Mouse (Mus musculus): ENCODE data around the gene Rilp.
A peak's percentile ranks its signal among the peaks of the same experiment; 100 is the strongest.
"Not testable (repeated sequence)": the region's sequence is repeated elsewhere in the genome, so short reads cannot be mapped to it uniquely, and the experiment has no call there.

Gene Rilp

DNA sequence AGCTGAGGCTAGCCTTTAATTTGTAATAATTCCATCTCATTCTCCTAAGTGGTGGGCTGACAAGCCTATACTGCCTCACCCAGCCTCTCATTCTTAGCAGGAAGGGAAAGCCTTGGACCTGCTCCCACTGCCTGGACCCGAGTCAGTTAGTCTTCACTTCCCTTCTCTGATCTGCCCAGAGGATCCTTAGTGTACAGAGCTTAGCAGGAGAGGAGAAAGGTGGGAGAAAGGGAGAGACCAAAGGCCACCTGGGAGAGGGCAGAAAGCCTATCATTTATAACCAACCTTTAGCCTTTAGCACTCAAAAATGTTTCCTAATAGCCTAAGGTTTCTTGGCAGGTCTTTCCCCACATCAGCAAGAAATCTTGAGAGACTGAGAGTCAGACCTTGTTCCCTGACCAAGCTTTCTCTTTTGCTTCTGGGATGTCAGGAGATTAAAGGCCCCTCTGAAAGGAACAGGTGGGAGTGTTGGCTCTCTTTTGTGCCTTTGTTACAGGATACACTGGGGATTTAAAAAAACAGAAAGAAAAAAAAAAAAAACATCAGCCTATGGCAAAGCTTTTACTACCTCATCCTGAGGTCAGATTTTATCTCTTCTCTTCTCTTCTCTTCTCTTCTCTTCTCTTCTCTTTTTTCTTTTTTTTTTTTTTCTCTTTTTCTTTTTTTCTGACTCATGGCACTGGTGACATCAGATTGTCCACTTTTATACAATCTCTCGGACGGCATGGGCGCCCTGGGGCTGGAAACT is 24.6 kb downstream of the Rilp start:
- peak; percentile 48 to 50 for DNase-seq

DNA sequence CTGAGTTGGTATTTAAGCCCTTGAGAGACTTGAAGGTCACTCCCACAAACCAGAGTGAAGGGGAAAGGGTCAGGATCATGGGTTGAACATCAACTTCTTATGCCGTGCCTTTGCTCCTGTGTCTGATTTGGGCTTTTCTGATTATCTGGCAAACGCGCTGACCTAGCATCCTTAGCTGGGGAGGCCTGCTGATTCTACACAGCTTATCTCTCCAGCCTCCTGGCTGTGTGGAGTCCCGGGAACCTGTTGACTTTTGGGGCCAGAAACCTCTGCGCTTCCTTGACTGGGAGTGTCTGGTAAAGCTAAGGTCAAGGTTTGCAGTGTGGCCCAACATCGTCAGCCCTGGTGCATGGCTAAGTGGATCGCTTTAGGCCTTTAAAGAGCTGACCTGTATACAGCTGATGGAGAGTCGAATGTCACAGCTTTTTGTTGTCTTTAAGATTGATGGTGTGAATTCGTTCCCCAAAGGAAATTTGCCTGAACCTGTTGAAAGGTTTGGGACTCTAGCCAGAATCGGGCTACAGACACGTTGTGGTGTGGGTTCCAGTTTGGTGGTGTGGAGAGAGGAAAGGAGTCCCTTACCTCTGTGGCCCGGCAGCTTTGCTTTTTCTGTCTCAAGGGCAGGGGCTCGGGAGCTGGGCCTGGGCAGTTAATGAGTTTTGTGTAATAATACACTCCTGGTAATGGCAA is 25.4 kb downstream of the Rilp start:
- DNase-seq: peak; percentile 24 to 49

DNA sequence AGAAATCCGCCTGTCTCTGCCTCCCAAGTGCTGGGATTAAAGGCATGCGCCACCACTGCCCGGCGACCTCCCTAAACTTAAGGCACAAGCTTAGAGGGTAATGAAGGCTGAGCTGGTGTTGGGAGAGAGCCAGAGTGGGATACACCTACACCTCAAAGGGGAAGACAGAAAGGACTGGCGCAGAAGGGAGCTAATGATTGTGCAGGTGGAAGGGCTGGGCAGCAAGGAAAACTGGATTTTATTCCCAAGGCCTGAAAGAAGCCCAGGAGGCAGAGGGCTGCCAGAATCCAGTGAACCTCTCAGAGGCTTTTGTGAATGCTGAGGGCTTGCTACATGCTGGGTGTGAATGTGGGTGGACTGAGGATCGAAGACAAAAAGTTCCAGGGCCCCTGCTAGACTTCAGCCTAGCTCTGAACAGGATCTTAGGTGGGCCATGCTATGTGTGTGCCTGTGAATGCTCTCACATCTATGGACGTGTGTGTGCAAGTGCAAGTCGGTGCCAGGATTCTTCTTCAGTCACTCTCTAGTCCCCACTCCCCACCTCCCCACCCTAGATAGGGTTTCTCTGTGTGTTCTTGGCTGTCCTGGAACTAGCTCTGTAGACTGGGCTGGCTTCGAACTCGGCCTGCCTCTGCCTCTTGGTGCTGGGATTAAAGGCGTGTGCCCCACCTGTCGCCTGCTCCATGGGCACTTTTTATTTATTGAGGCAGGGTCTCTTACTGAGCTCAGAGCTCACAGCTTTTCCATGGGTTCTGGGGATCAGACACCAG is 26.5 kb downstream of the Rilp start:
- DNase-seq: no peak

DNA sequence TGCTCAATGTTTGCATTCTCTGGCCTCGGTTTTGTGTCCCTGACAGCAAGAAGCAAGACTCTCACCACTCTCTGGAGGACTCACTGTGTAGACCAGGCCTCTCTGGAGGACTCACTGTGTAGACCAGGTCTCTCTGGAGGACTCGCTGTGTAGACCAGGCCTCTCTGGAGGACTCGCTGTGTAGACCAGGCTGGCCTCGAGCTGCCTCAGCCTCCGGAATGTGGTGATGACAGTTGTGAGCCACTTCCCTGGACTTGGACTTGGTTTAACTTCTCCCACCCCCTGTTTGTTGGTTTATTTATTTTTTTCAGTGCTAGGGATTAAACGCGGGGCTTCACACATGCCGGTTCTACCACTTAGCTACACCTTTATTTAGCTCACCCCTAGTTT is 27.1 kb downstream of the Rilp start:
- DNase-seq: no peak

DNA sequence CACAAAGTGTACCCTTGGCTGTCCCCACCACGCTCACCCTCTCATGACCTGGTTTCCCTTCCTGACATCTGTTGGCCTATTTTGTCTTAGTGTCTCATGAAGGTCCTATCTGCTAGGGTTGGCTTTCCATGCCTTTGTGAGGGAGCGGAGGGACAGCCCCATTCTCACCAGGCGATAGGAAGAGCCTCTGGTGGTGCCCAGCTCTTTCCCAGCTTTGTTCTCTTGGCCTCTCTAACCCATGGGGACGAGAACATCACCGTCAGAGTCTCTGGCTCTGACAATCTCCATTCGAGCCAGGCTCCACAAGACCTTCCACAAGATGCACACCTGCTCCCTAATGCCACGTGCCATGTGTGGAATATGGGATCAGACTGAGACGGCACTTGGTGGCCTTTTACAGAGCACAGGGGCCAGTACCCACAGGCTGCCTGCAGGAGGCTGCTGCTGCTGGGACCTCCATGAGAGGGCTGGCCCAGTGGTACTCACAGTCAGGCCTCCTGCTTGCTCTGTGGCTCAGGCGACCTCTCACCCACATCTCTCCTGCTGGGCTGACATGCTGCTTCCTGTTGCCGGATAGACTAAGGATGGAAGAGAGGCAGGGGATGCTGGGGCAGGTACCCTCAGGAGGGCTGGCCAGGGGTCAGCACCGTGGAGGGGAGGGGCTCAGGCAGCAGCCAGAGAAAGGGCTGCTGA is 27.7 kb downstream of the Rilp start:
- DNase-seq: peak; percentile 53 to 64

DNA sequence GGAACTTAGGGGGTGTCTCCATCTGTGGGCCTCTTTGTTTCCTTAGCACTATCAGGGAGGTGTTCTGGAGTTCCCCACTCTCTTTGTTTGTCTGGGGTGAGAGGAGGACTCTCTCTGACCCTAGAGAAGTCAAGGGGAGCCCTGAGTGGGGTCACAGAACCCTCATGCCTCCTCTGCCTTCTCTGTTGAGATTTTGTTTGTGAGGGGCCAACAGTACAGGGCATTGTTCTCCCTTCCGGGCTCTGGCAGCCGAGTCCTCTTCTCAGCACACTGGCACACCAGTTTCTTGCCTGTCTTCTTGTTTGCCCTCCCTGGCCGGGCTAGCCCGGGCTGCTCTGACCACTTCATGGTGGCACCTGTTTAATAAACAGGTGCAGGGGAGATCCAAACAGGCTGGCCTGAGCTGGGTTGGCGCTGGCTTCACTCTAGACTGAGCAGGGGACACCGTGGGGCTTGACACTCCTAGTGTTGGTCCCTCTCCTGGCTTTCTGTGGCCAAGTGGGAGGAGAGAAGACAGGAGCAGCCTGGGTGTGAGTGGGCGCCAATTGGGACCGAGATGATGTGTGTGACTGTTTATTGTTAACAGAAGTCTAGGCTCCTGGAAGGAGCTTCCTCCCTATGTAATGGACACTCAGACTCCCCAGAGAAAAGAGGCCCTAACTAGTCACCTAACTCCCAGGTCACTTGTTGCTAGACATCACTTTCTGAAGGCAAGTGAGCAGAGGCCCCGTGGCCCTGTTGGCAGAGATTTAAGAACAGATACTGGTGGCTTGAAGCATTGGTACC is 28.5 kb downstream of the Rilp start:
- peak; percentile 34 to 43 for DNase-seq

DNA sequence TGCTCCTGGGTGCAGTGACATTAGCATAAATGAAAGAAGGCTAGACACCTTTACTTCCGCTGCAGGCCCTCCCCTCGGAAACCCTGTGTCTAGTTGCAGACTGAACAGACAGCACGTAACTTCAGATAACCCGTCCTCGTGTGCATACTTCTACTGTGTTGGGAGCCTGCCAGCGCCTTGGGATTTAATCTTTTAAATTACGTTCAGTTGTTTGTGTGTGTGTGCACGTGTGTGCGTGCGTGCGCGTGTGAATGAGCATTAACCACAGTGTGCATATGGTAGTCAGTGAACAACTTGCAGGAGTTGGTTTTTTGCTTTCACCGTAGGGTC is 29.0 kb downstream of the Rilp start:
- peak in 1 of 2 experiments; percentile 27 for DNase-seq

DNA sequence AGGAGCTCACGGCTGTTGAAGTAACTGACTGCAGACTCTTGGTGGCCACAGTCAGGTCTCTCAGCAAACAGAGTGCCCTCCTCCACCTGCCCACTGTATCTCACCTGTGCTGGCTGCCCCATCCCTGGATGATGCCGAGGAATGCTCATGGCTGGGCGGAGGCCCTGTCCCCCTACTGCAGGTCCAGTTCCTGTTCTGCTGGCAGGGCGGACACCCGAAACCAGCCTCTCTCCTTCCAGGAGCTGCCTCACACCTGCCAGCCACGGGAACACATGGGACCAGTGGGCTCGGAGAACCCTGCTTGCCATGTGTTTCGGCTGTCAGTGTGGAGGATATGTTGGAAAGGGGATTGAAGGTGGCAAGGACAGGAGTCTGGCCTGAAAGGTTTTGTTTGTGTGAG is 30.3 kb downstream of the Rilp start:
- peak in 1 of 2 experiments; percentile 18 for DNase-seq

DNA sequence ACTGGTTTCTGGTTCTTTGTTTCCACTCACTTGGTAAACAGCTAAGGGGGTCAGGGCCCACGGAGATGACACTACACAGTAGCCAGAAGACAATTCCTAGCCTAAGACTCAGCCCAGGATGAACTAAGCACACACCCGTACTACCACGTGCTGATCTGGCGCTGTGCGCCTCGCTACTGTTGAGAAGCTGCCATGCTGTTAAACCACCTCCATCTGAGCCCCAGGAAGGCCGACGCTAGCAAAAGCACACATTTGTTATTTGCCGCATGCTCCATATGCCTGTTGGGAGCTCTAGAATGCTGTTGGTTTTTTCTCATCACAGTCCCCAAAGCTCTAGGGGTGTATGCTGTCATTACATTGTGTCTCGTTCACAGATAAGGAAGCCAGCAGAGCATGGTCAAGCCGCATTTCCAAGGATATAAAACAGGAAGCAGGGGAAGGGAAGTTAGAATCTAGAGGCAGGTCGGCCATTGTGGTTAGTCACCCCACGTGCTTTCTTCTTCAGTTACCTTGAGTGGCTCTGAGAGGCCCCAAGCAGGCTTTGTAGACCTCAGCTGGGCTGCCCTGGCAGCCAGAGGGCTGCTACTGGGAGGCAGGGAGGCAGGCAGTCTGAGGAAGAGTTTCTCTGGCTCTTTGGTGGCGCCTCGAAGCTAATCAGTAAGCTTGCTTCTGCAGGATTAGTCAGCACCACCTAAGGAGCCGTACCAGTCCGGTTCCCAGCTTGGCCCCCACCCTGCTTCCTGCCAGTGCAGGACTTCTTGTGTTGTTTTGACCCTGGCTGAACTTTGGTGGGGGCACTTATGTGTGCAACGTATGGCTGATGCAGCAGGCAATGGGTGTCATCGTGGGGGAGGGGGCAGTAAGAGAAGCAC is 31.1 kb downstream of the Rilp start:
- DNase-seq: peak; percentile 51 to 56

DNA sequence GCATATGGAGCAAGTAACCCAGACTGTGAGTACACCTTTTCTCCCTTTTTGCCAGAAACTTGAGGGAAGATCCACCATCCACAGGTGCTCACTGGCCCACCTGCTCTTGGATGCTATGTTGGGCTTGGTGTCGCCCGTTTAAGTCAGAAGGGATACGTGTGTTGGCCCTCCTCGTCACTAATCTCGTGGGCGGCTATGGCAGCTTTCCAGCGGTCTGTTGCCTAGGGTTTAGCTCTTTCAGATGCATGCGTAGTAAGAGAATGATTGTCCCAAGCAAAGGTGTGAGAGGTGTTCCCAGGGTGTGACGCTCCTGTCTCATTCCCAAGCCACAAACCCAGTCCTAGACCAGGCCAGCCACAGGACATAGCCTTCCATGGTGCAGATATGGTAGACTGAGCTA is 34.8 kb downstream of the Rilp start:
- peak; percentile 52 to 57 for DNase-seq

DNA sequence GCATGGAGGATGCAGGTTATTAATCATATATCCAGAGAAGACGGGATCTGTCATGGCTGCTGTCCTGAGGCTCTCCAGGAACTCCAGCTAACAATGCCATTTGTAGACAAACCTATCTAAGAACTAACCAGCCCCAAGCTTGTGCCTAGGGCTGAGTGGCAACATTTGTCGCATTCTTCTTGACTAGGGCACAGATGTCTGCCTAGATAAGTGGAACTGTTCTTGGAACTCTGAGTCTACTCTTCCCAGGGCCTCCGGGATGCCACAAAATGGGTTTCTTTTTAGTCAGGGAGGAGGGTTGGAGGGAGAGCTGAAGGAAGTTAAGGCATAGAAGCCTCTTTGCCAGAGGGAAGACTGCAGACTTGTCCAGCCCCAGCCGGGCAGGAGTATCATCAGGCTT is 36.2 kb downstream of the Rilp start:
- peak in 1 of 2 experiments; percentile 7 for DNase-seq

DNA sequence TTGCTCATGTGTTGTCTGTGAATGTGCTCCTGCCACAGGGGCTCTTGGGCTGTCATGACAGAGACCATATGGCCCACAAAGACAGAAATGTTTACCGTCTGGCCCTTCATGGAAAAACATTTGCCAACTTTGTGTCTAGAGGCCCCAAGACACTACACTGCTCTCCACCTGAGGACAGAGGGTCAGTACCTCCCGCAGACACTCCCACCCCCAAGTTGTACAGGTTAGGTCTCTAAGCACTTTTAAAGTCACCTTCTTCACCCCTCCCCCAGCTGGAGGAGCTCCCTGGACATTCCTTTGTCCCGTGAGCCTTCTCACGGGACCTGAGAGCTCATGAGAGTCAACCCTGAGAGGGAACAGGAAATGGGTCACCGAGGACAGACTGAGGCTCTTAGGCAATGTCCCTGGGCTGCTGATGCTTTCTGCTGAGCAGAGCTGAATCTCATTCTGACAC is 39.8 kb downstream of the Rilp start:
- peak; percentile 35 to 54 for DNase-seq

DNA sequence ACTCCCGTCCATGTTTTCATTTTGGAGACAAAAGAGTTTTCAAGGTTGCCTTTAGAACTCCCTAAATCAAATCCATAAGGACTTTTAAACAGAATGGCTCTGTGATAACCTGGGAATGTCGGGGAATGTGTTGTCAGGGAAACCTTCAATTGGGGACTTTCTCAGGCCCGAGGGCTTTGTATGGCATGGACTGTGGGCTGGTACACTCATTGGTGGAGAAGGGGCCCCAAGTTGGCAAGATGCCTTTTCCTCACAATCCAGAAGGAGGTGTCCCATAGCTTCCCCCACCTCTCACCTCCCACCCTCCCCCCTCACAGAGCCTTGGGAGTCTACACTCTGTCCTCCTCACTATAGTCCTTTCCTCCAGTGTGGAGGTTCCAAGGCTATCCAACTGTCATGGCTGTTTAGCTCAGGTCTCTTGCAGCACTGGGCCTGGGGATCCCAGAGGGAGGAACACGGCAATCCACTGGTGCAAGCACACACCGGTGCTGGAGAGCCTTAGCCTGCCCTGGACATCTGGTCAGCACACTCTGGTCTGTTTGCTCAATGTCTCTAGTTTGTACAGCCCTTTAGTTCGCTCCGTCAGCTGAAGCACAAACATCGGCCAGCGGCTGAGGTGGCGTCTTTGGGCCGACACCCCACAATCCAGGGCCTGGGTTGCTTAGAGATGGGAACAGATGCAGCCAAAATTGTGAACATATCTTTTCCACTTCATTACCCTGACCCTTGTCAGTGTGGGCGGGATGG is 40.5 kb downstream of the Rilp start:
- DNase-seq: no peak

DNA sequence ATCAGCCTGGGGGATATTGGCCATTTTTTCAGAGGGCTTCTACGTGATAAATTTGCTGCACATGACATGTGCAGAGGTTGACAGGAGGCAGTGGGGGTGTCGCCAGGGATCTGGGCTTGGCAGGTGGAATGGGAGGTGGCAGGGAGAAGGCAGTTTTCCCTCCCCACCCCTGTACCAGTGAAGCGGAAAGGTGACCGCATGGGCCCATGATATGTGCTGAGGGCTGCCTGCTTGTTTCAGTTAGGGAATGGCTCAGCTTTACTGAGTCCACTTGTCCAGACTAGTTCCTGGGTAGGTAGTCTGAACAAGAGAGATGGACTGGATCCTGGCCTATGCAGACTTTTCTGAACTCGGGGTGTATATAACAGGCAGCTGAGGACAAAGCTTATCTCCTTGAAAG is 41.4 kb downstream of the Rilp start:
- DNase-seq: peak in 1 of 2 experiments; percentile 29

DNA sequence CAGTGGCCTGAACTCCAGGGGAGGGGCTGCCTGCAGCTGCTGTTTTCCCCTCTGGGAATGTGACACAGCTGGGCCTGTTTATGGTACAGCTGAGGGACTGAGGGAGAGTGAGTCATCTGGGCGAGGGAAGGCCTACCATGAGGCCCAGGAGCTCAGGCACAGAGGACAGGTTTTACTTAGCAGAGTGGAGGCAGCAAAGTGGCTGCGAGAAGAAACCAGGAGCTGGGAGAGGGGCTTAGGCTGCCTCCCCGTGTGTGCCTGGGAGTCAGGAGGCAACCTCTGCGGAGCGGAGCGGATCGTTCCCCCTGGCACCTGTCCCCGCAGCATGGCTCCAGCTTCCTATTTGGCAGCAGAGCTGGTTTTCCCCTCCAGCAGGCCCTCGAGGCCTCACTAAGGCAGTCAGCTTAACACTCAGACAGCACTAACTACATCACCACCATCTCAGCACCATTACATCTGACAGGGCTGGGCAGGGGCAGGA is 42.1 kb downstream of the Rilp start:
- DNase-seq: peak; percentile 77 to 84

DNA sequence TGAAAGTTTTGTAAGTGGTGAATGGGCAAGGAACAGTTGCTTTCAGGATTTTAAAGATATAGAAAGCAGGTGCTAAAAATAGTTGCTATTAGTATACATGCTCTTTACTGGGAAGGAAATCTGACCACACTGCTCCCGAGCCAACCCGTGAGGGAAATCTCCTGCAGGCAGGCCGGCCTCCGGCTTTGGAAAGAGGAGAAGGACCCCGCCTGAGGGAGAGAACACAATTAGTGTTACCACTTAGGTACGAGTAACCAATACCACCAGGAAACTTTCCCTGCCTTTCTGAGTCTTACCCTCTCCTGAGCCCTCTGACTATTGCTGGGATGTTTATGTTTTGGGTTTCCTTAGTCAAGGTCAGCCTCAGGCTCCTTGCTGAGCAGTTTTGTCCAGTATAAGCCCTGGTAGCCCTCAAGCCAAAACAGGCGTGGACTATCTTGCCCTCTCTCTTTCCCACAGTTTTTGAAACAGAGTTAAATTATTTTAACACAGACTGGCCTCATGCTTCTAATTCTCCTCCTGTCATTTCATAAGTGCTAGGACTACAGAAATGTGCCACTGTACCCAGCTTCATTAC is 43.1 kb downstream of the Rilp start:
- DNase-seq: no peak

DNA sequence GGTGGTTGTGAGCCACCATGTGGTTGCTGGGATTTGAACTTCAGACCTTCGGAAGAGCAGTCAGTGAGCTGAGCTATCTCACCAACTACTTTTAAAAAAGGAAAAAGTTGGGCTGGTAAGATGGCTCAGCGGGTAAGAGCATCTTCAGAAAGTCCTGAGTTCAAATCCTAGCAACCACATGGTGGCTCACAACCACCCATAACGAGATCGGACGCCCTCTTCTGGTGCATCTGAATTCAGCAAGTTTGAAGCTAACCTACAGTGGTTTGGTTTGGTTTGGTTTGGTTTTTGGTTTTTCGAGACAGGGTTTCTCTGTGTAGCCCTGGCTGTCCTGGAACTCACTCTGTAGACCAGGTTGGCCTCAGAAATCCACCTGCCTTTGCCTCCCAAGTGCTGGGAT is 46.1 kb downstream of the Rilp start:
- DNase-seq: not testable (repeated sequence)

DNA sequence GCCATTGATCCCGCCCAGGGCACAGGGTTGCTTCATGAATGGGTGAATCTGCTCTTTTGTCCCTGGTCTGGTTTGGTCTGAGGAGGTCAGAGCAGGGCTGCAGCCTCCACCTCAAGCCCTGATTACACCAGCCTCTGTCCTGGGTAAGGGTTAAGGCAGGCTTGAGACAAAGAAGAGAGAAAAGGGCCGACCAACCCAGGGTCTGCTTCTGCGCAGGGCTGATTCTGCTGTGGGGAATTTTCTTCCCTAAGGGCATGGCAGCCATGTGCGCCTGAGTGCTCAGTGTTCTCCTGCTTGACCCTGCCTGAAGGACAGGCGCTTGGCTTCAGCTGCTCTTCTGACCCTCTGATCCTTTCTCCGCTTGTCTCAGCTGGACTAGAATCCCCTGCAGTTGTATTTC is 47.2 kb downstream of the Rilp start:
- DNase-seq: no peak

DNA sequence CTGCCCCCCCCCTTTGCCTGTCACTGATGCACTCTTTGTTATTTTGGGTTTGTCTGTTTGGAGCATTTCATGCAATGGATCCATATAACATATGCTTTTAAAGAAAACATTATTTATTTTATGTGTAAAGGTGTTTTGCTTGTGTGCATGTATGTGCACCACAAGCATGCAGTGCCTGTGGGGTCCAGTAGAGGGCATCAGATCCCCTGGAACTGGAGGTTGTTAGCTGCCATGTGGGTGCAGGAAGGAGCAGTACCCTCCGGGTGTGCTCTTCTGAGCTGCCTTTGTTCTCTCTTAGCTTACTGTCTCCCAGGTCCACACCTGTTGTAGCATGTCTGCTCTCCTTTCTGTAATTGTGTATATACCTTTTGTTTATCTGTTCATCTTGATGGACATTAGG is 48.2 kb downstream of the Rilp start:
- DNase-seq: no peak
